Mouse (Mus musculus): ENCODE data around the gene Axl.

GRCm38 (mm10) chr7:25756011-25756410 is 32.5 kb downstream of the Axl start:
- TF ChIP-seq HCFC1 (IDR thresholded peaks at IDR 0.05; ENCODE audit: borderline replicate concordance, insufficient read depth, low read length) (no peak), ZNF384 (IDR thresholded peaks at IDR 0.05; ENCODE audit: low read depth, low read length) (peak; percentile 99), CHD2 (IDR thresholded peaks at IDR 0.05; ENCODE audit: low read depth, low read length) (no peak)
